Mouse (Mus musculus): ENCODE results near the gene Tst.

The Tst gene

DNA sequence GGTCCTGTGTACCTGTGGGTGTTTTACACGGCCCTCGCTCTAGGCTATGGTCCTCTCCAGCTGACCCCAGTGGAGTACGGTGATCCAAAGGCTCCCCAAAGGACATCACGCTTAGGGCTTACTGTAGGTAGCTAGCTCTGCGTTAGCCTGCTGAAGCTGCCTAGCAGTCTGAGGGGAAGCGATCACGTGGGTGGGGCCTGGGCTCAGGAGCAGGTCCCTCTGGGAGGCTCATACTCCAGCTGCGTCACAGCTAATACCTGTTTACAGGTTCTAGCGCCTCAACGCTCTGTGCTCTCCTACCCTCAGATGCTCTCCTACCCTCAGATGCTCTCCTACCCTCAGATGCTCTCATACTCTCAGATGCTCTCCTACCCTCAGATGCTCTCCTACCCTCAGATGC, 25.2 kb upstream of the Tst start:
- no peak for DNase-seq (ENCODE audit: extremely low read depth, insufficient read length, low spot score)

DNA sequence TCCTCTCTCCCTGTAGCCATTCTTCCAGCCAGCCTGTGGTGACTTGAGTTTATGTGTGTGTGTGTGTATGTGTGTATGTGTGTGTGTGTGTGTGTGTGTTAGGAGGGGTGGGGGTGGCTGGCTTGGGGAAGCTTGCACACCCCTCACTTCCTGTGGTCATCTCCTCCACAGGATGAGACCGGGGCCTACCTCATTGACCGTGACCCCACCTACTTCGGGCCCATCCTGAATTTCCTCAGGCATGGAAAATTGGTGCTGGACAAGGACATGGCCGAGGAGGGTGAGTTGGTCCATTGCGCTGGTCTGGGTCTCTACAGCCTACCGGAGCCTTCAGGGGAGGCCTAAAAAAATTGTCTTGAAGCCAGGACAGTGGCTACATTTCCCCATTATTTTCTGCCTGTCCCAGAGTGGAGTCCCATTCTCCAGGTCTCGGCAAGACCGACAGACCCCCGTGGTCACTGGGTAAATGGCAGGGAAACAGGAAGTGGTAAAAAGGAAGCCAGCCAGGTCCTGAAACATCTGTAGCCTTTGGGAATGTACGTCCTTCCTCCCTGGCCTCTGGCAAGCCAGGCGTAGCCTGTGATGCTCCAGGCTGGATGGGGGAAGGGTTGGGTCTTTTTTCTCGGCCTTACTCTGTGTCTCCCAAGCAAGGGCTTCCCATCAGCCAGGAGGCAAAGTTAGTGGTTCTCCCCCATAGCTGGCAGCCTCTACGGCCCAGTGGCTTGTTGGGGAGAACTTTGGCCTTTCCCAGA, 24.3 kb upstream of the Tst start:
- DNase-seq (ENCODE audit: extremely low read depth, insufficient read length, low spot score): no peak

DNA sequence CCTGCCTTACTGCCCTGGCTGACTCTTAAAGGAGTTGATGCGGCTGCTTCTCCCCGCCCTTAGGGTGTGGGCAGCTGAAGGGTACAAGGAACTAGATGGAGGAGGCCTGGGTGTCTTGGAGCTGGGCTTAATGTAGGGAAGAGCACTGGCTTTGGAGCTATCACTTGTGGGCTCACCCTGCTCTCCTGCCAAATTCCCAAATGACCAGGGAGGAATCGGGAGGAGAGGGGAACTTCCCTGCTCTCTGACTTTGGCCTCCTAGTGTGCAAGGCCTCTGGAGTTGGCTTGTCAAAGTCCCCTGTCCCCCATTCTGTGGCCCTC, 23.4 kb upstream of the Tst start:
- no peak for DNase-seq (ENCODE audit: extremely low read depth, insufficient read length, low spot score)

DNA sequence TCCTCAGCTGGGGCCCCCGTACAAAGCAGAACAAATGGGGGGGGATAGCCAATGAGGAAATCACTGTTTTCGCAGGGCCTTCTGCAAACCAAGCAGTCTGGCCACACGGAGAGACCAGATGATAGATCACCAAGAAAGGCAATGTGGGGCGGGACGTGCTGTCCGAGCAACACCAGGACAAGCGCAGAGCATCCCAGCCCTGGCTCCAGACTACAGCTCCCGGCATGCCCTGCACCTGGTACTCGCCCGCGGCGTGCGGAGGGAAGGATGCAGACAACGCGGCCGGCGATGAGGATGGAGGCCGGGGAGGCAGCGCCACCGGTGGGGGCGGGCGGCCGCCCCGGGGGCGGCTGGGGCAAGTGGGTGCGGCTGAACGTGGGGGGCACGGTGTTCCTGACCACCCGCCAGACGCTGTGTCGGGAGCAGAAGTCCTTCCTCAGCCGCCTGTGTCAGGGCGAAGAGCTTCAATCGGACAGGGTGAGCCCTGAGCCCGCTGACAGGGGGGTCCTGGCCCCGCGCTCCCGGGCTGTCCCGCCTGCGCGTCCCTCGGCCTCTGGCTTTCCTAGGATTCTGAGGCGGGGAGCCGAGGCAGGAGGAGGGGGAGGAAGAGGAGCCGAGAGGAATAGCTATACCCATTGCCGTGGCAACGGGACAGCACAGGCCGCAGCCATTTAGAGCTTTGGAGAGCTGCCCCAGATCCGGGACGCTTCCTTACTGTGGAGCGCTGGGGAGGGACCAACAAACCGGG, 22.9 kb upstream of the Tst start, which contains the start of gene Kctd17:
Gene Kctd17, plus strand, starts transcription at position 174 of the 748 bp plus-strand sequence.
- peak; percentile 79 for DNase-seq (ENCODE audit: extremely low read depth, insufficient read length, low spot score)

DNA sequence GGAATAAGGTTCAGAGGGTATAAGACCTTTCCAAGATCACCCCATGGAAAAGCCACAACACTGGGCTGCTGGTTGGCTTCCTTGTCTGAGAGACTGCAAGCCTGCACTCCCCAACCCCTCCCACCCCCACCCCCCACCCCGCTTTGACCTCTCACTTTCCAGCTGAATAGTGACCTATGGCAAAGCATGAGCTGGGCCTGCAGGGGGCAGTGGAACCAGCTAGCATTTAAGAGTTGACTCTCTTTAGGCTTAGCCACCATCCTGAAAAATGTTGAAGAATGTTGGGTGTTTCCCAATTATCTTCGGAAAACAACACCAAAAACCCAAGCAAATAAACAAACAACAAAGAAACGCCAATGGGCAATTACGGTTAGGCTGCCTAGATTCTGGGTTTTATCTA, 19.5 kb upstream of the Tst start:
- DNase-seq (ENCODE audit: extremely low read depth, insufficient read length, low spot score): no peak

DNA sequence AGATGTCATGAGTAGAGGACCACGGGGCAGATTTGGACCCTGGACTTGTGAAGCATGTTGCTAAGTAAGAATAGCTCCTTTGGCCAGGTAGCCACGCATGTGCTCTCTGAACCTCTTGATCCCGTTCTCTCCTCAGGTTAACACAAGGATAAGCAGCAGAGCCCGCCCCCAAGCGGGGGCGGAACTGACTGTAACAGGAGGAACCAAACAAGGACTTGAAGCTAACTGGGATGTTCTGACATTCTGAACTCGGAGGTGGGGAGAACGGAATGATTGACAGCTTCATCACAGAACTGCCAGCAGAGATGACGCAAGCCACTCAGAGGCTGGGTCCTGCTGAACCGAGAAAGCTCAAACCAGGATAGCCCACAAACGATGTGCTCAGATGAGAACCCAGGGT, 18.8 kb upstream of the Tst start:
- no peak for DNase-seq (ENCODE audit: extremely low read depth, insufficient read length, low spot score)

DNA sequence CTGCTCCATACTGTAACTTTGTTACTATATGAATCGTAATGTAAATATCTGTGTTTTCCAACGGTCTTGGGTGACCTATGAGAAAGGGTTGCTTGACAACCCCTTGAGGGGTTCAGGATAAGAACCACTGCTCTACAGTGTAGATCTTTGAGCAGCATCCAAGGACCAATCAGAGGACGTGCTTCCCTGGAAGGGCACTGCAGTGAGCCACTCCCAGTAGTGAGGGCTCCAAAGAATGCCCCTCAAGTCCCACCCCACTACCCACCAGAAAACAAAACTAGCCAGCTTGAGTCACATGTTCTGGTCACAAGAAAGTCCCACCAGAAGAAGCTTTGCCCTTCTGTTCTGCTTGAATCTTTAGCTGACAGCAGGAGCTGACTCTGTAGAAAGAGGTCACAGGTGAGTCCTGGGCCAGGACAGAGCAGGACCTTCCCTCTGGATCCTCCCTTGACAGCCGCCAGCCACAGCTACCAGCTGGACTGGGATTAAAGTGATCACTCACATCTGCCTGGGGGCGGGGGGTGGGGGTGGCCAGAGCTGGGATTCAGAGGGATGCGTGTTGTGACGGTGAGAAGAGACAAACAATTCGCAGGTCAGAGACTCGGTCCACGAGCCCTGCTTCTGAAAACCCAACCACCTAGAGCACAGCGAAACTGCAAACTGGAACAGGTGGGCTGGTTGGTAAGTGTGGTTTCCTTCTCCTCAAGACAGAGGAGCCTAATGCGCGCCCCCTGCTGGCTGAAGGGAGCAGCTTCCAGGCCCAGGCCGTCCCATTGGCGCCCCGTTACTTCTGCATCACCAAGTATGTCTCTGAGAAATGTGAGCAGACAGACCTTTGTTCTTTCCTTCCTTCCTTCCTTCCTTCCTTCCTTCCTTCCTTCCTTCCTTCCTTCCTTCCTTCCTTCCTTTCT, 16.6 kb upstream of the Tst start:
- DNase-seq (ENCODE audit: extremely low read depth, insufficient read length, low spot score): peak; percentile 69

DNA sequence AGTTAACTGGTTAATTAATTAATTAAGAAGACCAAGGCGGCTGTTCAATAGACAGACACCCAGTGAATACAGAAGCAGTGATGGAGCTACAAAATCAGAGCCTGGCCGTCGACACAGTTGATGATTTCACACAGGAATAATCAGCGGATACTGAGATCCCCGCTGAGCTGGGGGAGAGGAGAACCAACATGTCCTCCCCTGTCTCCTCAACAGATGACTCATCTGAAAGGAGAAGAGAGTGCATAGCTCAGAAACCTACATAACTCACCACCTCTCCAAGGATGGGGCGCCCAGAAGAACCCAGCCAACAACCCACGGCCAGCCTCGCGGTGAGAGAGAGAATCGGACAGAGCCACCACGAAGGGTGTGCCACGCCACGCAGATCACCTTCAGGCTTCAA, 14.7 kb upstream of the Tst start:
- no peak for DNase-seq (ENCODE audit: extremely low read depth, insufficient read length, low spot score)

DNA sequence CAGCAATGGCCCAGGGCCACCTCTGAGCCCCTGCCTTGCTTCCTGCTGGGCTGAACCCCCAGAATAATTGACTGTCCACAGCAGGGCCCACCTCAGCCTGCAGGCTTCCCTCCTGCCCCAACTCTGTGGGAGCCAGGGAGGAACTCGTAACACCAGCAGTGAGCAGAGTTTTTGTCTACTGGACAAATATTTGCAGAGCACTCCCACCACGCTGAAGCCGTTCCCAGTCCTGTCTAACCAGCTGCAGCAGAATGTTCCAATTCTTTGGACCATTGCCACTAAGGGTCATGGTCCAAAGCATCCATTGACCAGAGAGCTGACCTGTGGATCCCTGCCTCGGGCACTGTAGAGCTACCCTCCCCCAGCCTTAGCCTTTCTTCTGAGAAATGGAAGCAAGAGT, 11.2 kb upstream of the Tst start:
- no peak for DNase-seq (ENCODE audit: extremely low read depth, insufficient read length, low spot score)

DNA sequence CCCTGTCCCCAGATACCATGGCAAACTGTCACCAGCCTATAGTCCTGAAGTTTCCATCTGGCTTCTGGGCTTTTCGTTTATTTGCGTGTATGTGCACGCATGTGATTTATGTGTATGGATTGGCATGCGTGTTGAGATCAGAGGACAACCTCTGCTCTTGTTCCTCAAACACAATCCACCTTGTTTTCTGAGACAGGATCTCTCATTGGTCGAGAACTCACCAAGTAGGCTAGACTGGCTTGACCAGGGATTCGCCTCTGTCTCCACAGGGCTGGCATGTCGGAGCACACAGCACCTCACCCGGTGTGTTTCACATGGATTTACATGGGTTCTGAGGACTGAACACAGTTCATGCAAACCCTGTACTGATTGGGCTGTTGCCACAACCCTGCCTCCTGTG, 8.4 kb upstream of the Tst start:
- no peak for DNase-seq (ENCODE audit: extremely low read depth, insufficient read length, low spot score)

DNA sequence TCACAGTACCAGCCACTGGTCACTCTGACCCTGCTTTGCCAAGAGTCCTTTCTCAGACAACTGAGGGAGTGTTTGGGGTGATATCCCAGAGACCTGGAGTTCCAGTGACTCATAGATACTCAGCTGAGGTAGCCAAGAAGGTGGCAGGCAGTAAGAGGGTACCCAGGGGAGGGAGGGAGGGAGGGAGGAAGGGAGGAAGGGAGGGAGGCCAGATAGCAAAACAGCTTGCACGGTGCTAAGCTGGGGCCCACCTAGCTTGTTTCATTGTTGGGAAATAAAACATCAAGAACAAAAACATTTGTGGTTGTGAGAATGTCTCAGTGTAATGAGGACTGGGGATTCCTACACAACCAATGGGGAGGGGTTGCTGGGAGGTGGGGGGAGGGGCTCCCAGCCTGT, 8.0 kb upstream of the Tst start:
- no peak for DNase-seq (ENCODE audit: extremely low read depth, insufficient read length, low spot score)

DNA sequence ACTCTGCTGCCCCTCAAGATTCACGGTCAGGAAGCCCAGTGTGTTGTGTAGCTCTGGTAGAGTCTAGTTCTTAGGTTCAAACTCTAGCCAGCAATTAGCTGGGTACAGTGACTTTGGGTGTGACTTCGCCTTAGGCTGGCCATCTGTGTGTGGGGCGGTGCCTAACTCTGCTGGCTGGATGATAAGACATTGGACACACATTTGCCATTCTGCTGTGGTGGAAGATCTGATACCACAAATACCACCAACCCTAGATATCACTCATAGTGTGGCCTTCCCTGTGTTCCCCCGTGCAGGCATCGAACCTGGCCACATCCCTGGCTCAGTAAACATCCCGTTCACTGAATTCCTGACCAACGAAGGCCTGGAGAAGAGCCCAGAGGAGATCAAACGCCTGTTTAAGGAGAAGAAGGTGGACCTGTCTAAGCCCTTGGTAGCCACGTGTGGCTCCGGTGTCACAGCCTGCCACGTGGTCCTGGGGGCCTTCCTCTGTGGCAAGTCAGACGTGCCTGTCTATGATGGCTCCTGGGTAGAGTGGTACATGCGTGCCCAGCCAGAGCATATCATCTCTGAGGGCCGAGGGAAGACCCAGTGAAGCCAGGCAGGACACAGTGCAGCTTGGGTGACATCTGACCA, 7.5 kb upstream of the Tst start:
- DNase-seq (ENCODE audit: extremely low read depth, insufficient read length, low spot score): no peak

DNA sequence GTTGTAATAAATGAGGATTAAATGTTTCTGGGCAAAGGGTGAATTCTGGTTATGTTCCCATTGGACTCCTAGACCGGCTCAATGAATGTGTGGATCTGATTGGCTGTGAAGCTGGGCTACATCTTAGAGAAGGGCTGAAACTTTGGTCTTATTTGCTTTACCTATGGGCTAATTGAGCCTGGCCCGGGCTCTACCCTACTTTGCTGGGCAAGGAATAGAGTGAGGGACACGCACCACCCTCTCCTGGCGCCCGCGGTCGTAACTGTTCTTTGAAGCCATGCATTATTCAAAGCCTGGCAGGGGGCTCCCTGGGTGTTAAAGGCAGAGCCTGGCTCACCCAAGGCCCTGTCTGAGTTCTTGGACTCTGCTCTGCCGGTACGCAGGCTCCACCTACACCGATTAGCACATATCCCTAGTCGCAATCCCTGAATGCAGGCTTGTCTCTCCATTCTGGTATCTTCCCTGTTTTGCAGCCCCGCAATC, 3.9 kb upstream of the Tst start:
- DNase-seq (ENCODE audit: extremely low read depth, insufficient read length, low spot score): no peak

DNA sequence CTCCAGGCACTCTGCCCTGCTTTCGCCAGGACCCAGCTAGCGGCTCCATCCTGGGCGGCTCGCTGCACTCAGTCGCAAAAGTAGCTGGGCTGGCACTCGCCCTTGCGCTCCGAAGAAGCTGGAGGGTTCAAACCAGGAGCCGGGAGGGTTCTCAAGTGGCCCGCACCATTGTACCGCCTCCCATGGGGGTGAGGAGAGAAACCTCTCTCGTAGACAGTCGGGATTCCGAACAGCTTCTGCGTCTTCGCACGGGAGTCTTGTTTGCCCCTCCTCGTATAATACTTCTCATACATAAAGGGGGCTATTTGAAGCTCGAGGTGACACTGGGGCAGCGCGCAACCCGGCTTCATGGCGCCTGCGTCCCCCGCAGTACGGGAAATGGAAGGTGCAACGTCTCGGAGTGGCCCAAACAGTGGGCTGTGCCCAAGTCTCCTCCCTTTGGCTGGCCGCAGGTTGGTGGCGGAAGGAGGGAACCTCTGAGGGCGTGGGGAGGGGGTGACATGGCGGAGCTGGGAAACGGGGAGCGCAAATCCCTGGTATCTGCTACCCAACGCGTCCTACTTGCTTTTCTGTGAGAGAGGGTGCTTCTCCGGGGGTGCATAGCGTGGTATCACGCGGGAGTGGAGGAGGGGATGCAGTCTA, 707 bp upstream of the Tst start, which contains the start of gene Mpst:
Gene Mpst, plus strand, starts transcription at position 124 of the 642 bp plus-strand sequence.
- peak; percentile 88 for DNase-seq (ENCODE audit: extremely low read depth, insufficient read length, low spot score)

DNA sequence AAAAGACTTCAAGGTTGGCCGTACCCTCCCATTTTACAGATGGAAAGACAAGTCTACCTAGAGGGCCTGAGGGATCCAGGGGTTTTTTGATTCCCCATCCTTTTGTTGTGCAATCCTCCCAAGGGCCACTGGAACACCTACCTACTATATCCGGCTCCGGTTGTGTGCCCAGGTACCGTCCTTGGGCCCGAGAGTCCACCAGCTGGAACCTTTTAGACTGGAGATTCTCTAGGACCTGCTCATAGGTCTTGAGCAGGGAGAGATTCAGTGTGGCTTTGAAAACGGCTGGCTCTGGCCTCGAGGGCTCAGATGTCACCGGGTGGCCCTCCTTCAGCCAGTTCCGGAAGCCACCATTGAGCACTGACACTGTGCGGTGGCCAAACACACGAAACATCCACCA, 609 bp downstream of the Tst start:
- DNase-seq (ENCODE audit: extremely low read depth, insufficient read length, low spot score): no peak

DNA sequence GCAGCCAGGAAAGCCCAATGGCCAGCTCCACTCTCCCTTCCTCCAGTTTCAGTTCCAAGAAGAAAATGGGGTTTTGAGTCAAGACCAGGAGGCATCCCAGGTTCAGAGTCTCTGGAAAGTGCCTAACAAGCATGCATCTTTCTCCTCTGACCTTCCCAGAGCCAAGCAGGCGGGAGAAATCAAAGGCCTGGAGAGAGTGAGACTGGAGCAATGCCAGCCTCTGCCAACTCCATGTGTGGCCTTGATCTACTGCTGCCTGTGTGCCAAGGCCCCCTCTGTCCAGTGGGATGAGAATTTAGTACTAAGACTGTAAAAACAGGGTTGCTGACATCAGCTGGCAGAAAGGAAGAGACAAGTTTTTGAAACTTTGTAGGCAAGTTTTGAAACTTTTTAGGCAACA, 1.8 kb downstream of the Tst start:
- DNase-seq (ENCODE audit: extremely low read depth, insufficient read length, low spot score): no peak

DNA sequence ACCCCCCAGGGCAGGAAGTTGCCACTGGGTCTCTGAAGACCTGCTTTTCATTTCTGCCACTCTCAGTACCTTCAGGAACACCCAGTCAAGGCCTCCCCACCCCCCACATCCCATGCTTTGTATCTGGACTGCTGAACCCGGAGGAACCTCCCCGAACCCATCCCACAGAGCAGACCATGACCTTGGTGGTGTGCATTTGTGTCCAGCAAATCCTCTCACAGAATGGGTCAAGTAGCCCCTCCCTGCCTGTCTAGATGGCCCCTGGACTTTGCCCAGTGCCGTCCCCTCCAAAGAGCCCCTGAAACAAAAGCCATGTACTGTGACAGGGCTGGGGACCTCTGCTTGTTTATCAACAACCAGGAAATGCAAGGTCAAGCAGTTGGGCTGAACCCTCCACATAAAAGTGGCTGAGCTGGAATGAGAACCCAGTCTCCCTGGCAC, 2.4 kb downstream of the Tst start:
- no peak for DNase-seq (ENCODE audit: extremely low read depth, insufficient read length, low spot score)

DNA sequence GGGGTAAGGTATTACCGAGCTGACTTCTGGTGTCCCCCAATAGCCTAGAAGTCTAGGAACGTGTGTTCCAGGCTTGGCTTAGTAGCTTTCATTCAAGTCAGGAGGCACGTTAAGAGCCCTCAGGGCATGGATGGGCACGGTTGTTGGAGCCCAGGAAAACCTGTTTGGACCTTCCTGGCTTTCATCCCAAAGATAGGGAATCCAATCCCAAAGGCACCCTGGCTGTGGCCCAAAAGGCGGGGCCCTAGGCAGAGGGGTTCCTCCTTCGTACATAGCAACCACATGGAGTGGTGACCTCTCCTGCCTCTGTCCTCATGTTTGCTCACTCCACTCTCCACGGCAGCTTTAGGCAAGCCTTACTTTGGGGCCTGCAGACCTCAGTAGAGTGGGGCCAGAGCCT, 3.3 kb downstream of the Tst start:
- no peak for DNase-seq (ENCODE audit: extremely low read depth, insufficient read length, low spot score)

DNA sequence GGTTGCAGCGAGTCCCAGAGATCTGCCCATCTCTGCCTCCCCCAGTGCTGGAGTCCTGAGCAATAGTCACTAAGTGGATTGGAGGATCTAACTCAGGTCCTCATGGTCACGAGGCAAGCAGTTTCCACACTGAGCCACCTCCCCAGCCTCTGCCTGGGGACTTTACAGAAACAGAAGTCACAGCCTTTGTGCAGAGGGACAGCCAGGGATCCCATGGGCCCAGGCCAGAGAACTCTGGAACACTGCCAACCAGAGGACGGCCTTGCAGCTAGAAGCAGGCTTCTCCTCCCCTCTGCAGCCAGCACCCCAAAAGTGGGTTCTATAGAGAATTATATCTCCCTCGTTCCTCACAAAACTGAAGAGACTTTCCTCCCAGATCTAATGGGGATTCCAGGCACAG, 3.8 kb downstream of the Tst start:
- no peak for DNase-seq (ENCODE audit: extremely low read depth, insufficient read length, low spot score)

DNA sequence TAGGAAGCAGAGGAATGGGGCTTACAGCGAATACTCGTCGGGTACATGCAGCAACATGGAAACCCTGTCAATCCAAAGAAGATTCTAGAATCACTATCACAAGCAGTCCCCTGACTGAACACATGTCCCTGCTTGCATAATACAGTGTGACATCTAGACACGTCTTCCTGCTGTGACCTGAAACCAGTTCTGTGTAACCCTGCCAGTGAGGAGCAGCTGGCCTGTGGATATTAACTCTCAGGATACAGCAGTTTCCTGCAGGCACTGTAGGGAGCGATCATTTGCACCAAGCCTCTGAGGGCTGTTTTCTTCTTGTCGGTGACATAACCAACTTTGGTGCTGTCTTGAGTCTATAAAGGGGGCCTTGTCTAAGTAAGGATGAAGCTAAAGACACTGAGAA, 4.4 kb downstream of the Tst start:
- DNase-seq (ENCODE audit: extremely low read depth, insufficient read length, low spot score): no peak

Data from 3134 (cell line).